Mouse (Mus musculus): ENCODE data around the gene Rapgef1.

GRCm38 (mm10) chr2:29767976-29768709 is 148.6 kb downstream of the Rapgef1 start:
- TF ChIP-seq CTCF (IDR thresholded peaks at IDR 0.05; ENCODE audit: control insufficient read depth, insufficient read depth, insufficient replicate concordance, low read depth, low read length) (no peak), POLR2A (IDR thresholded peaks at IDR 0.05; ENCODE audit: control insufficient read depth, low read depth, low read length) (no peak)
